Mouse (Mus musculus) testis, adult 2 months (tissue): Measurements from ENCODE around the gene Ctns.

Experiments used
- CTCF ChIP-seq: fragments of 200-500 bp; IDR thresholded peaks from 2 replicates; pipeline ENCODE4 v1.5.1; 2012; ENCODE audit warnings: low read depth, mild to moderate bottlenecking, inconsistent platforms, low read length, moderate library complexity; ENCODE audit not compliant: control insufficient read depth, insufficient read depth, insufficient replicate concordance
- POLR2A ChIP-seq: fragments of 200-500 bp; IDR thresholded peaks from 2 replicates; pipeline ENCODE4 v1.6.1; 2012; ENCODE audit warnings: low read depth, mild to moderate bottlenecking, inconsistent platforms, low read length, moderate library complexity; ENCODE audit not compliant: control insufficient read depth

- TF ChIP-seq CTCF (peak; percentile 49; the same call in 1 of the 2 replicates), POLR2A (no peak)
Observed at GRCm38 (mm10) chr11:73219671-73220070, 20.8 kb upstream of the Ctns start.
